Mouse (Mus musculus) liver, postnatal 0 days (tissue): ENCODE data around the gene Slc24a2.

ENCODE experiments used
- CTCF ChIP-seq: sonication (generic); IDR thresholded peaks from 2 replicates; pipeline ENCODE4 v1.5.1; 2016; ENCODE audit warnings: antibody characterized with exemption, low read depth
- EP300 ChIP-seq: IDR thresholded peaks from 2 replicates; pipeline ENCODE4 v1.6.1; 2016; ENCODE audit warnings: antibody characterized with exemption, low read depth, mild to moderate bottlenecking

DNA sequence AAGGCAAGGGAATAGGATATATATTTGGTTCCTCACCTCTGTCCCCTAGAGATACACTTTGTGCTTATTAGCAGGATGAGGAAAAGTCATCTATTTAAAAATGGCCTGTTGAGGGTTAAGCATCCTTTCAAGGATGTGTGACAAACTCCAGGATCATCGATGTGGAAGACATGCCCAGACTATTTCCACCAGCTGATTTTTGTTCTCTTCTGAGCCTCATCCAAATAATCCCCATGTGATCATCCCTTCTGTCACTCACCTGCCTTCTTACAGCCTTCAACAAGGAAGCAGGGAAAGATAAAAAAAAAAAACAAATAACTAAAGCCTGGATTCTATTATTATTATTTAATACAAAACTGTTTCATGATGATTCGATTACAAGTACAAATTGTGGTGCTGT, 44.0 kb upstream of the Slc24a2 start:
- TF ChIP-seq EP300 (no peak), CTCF (no peak)
